Mouse (Mus musculus): ENCODE data around the gene Gm21244. TPM values are rescaled to one million over a fixed set of nuclear protein-coding genes. Genes with fewer than 3 reads are reported as not detected.
"Not testable (repeated sequence)": the region's sequence is repeated elsewhere in the genome, so short reads cannot be mapped to it uniquely, and the experiment has no call there.

Gene Gm21244
- polyA plus RNA-seq (2011; ENCODE audit: insufficient read depth, insufficient read length, low read depth, missing spikeins): not detected in 2 replicates

GRCm38 (mm10) chrY:7169193-7169592 lies at the start of gene Gm21244:
Gm21244 (minus strand) TSS chrY:7169293.
- H3K27ac ChIP-seq (ENCODE audit: insufficient read depth, low read length); H3K27me3 ChIP-seq (ENCODE audit: control insufficient read depth, insufficient read depth, low read length, poor library complexity, severe bottlenecking); H3K36me3 ChIP-seq (ENCODE audit: control insufficient read depth, insufficient read depth, low read length, poor library complexity, severe bottlenecking); H3K9ac ChIP-seq (ENCODE audit: low read depth, poor library complexity, severe bottlenecking); H3K4me3 ChIP-seq (ENCODE audit: low read depth, low read length); H3K9me3 ChIP-seq (replicated peaks; ENCODE audit: control insufficient read depth, insufficient read depth, low read length, poor library complexity, severe bottlenecking); H3K4me1 ChIP-seq (ENCODE audit: control insufficient read depth, insufficient read depth, low read length): not testable (repeated sequence)

Other genes with a start within 250 kb of the Gm21244 start
- gene Gm28998, start 84.5 kb upstream of the Gm21244 start, polyA plus RNA-seq (2011; ENCODE audit: insufficient read depth, insufficient read length, low read depth, missing spikeins): not detected in 2 replicates
- not detected in 2 replicates for gene Gm21788, start 235.7 kb upstream of the Gm21244 start, polyA plus RNA-seq (2011; ENCODE audit: insufficient read depth, insufficient read length, low read depth, missing spikeins)